Mouse (Mus musculus) ovary, postnatal 36 days (tissue): ENCODE measurements around the gene Adgrd1.

Experiments used
- DNase-seq: peaks from one replicate; pipeline ENCODE4 v3.0.0; 2022; ENCODE audit warnings: low spot score, mixed read lengths

The Adgrd1 gene

GRCm38 (mm10) chr5:129155902-129156311 is 59.4 kb downstream of the Adgrd1 start:
- no peak for DNase-seq

GRCm38 (mm10) chr5:129161372-129162051 is 65.0 kb downstream of the Adgrd1 start:
- no peak for DNase-seq

- DNase-seq, result no peak
Observed at GRCm38 (mm10) chr5:129163416-129163815, 66.9 kb downstream of the Adgrd1 start.

- peak; percentile 16 for DNase-seq
Observed at GRCm38 (mm10) chr5:129164091-129164490, 67.5 kb downstream of the Adgrd1 start.

- DNase-seq, result no peak
Observed at GRCm38 (mm10) chr5:129164911-129165584, 68.5 kb downstream of the Adgrd1 start.

- no peak for DNase-seq
Observed at GRCm38 (mm10) chr5:129165595-129165994, 69.0 kb downstream of the Adgrd1 start.

GRCm38 (mm10) chr5:129169090-129169489 is 72.5 kb downstream of the Adgrd1 start:
- DNase-seq, result no peak

GRCm38 (mm10) chr5:129169567-129169966 is 73.0 kb downstream of the Adgrd1 start:
- DNase-seq, result no peak

- no peak for DNase-seq
Observed at GRCm38 (mm10) chr5:129172533-129172932, 76.0 kb downstream of the Adgrd1 start.

GRCm38 (mm10) chr5:129175925-129176324 is 79.4 kb downstream of the Adgrd1 start:
- no peak for DNase-seq

- peak; percentile 80 for DNase-seq
Observed at GRCm38 (mm10) chr5:129177697-129178511, 81.4 kb downstream of the Adgrd1 start.

- DNase-seq, result no peak
Observed at GRCm38 (mm10) chr5:129179356-129179755, 82.8 kb downstream of the Adgrd1 start.

GRCm38 (mm10) chr5:129179995-129180714 is 83.6 kb downstream of the Adgrd1 start:
- no peak for DNase-seq

- no peak for DNase-seq
Observed at GRCm38 (mm10) chr5:129180715-129181228, 84.2 kb downstream of the Adgrd1 start.

GRCm38 (mm10) chr5:129181450-129181849 is 84.9 kb downstream of the Adgrd1 start:
- DNase-seq, result no peak

- DNase-seq, result no peak
Observed at GRCm38 (mm10) chr5:129182554-129182953, 86.0 kb downstream of the Adgrd1 start.

- no peak for DNase-seq
Observed at GRCm38 (mm10) chr5:129186260-129186659, 89.7 kb downstream of the Adgrd1 start.

GRCm38 (mm10) chr5:129186926-129187325 is 90.4 kb downstream of the Adgrd1 start:
- DNase-seq, result no peak

- DNase-seq, result no peak
Observed at GRCm38 (mm10) chr5:129189071-129189470, 92.5 kb downstream of the Adgrd1 start.

GRCm38 (mm10) chr5:129190077-129190476 is 93.5 kb downstream of the Adgrd1 start:
- no peak for DNase-seq

- no peak for DNase-seq
Observed at GRCm38 (mm10) chr5:129196501-129196900, 100.0 kb downstream of the Adgrd1 start.
